Comparison of ENCODE assay signal across 9 mouse cellular contexts in the genomic region with DNA sequence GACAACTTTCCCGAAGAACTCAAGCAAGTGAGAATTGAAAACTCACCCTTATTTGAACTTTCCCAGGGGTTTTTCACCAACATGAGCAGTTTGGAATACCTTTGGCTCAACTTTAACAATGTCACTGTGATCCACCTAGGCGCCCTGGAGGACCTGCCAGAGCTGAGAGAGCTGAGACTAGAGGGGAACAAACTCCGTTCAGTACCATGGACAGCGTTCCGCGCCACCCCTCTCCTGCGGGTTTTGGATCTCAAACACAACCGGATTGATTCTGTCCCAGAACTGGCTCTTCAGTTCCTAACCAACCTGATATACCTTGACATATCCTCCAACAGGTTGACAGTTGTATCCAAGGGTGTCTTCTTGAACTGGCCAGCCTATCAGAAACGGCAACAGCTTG. TPM values are rescaled to one million over a fixed set of nuclear protein-coding genes. Genes with fewer than 3 reads are reported as not detected.
DNase-seq lines count a peak whose midpoint lies in the region; TF ChIP-seq lines count a peak whose summit lies in the region.
"Had no signal": no experiment of that assay in that cellular context is flagged by ENCODE, and none has a peak within 500 bp of the region (broad histone marks: within the 10 kb centered on the region; RNA-seq: fewer than 3 reads in every experiment).

No protein-coding gene starts in this region.

- no peak overlapping the region for H3K27ac ChIP-seq in gastrocnemius, adult 2 months

- TF ChIP-seq CTCF in gastrocnemius, adult 2 months (IDR thresholded peaks at IDR 0.05) = no peak

- DNase-seq in gastrocnemius, adult 2 months = peak; percentile 43
- no peak for DNase-seq in gastrocnemius, postnatal 36 days
- DNase-seq in urinary bladder, adult 18-20 months (ENCODE audit: low spot score in 2 of 2) = peak; percentile 3 to 33
- DNase-seq in urinary bladder, postnatal 10 days (ENCODE audit: low spot score) = no peak
- DNase-seq in hindlimb bud, embryonic 11.5 days (ENCODE audit: extremely low spot score, low read depth, low spot score) = peak; percentile 60
- DNase-seq in lung, postnatal 4 days = peak; percentile 24 to 55
- no peak for DNase-seq in frontal cortex, postnatal 36 days (ENCODE audit: low spot score in 2 of 2)
- no peak for DNase-seq in MN1 (ENCODE audit: low spot score)

- intact Hi-C loops in gastrocnemius, adult 2 months (cut with DNase I) = no loop called here
- intact Hi-C loops in gastrocnemius, postnatal 36 days (cut with DNase I) = no loop called here

- H3K4me3 ChIP-seq in gastrocnemius, adult 2 months = no peak overlapping the region

RNA-seq across cellular contexts. Expression of a gene that starts 0.8 kb away (rescaled TPM):
- not detected for total RNA-seq in gastrocnemius, adult 2 months (2021)
- total RNA-seq in gastrocnemius, postnatal 36 days (2021) = not detected
- total RNA-seq: neutrophil, adult 5-6 weeks had no signal

RNA-seq across cellular contexts. Expression of a gene that starts 13.9 kb away (rescaled TPM):
- not detected for total RNA-seq in gastrocnemius, adult 2 months (2021)
- total RNA-seq in gastrocnemius, postnatal 36 days (2021) = not detected
- total RNA-seq: neutrophil, adult 5-6 weeks had no signal

RNA-seq across cellular contexts. Expression of a gene that starts 19.8 kb away (rescaled TPM):
- total RNA-seq in gastrocnemius, adult 2 months (2021) = not detected
- total RNA-seq in gastrocnemius, postnatal 36 days (2021) = not detected
- total RNA-seq: neutrophil, adult 5-6 weeks had no signal

RNA-seq across cellular contexts. Expression of a gene that starts 29.6 kb away (rescaled TPM):
- total RNA-seq in gastrocnemius, adult 2 months (2021) = not detected
- not detected for total RNA-seq in gastrocnemius, postnatal 36 days (2021)
- total RNA-seq: neutrophil, adult 5-6 weeks had no signal

RNA-seq across cellular contexts. Expression of a gene that starts 45.3 kb away (rescaled TPM):
- under 1 TPM; 0.48 to 0.92 TPM for total RNA-seq in gastrocnemius, adult 2 months (2021)
- under 1 TPM in 1 of 2 experiments, not detected in 1; 0.52 TPM for total RNA-seq in gastrocnemius, postnatal 36 days (2021)
- total RNA-seq: neutrophil, adult 5-6 weeks had no signal

Comparison
In these comparisons a context has a peak if more than half of its experiments do, and no peak if none do; other contexts are left out.
1. DNase-seq: peak in gastrocnemius, adult 2 months (single experiment), urinary bladder, adult 18-20 months (2 of 2), hindlimb bud, embryonic 11.5 days (single experiment) and lung, postnatal 4 days (2 of 2); none in gastrocnemius, postnatal 36 days (0 of 2), urinary bladder, postnatal 10 days (single experiment), frontal cortex, postnatal 36 days (0 of 2) and MN1 (single experiment).